Mouse (Mus musculus): ENCODE measurements at regions not wholly inside any gene's neighbourhood (a gene's known extent, or its start where the extent isn't known, plus 50 kb on each side); places are given as distances from the start of the nearest gene placed in this dataset.
A peak's percentile ranks its signal among the peaks of the same experiment; 100 is the strongest.

GRCm38 (mm10) chr1:71982423-71983262 is 229.5 kb downstream of the Mreg start:
- Histone ChIP-seq H3K27ac (no peak overlapping the region), H3K4me1 (no peaks in the 10 kb centered on the region), H3K27me3 (ENCODE audit: insufficient read depth, poor library complexity, severe bottlenecking) (no peaks in the 10 kb centered on the region), H3K4me3 (no peak overlapping the region), H3K36me3 (no peaks in the 10 kb centered on the region), H3K9me3 (no peaks in the 10 kb centered on the region)
- DNase-seq (ENCODE audit: low spot score) = no peak
- 81% methylated on average over 5 of the region's 5 CpGs for whole genome bisulfite sequencing

GRCm38 (mm10) chr1:71980624-71981023 is 231.5 kb downstream of the Mreg start:
- DNase-seq (ENCODE audit: low spot score) = no peak
- no peak overlapping the region for H3K4me3 ChIP-seq
- no peaks in the 10 kb centered on the region for H3K9me3 ChIP-seq
- H3K27me3 ChIP-seq (ENCODE audit: insufficient read depth, poor library complexity, severe bottlenecking) = no peaks in the 10 kb centered on the region
- no peaks in the 10 kb centered on the region for H3K4me1 ChIP-seq
- no peaks in the 10 kb centered on the region for H3K36me3 ChIP-seq
- H3K27ac ChIP-seq = no peak overlapping the region
- 66% methylated on average over 4 of the region's 4 CpGs for WGBS

- H3K9me3 ChIP-seq = no peaks in the 10 kb centered on the region
- H3K36me3 ChIP-seq = no peaks in the 10 kb centered on the region
- no peak for DNase-seq (ENCODE audit: low spot score)
- no peaks in the 10 kb centered on the region for H3K27me3 ChIP-seq (ENCODE audit: insufficient read depth, poor library complexity, severe bottlenecking)
- WGBS = 71% methylated on average over 4 of the region's 4 CpGs
- no peak overlapping the region for H3K27ac ChIP-seq
- H3K4me1 ChIP-seq = no peaks in the 10 kb centered on the region; the same call in 1 of the 2 replicates
- no peak overlapping the region for H3K4me3 ChIP-seq
Observed at GRCm38 (mm10) chr1:71979261-71979660, 232.8 kb downstream of the Mreg start.

- no peak overlapping the region for H3K4me3 ChIP-seq
- no peaks in the 10 kb centered on the region for H3K9me3 ChIP-seq
- H3K4me1 ChIP-seq = no peaks in the 10 kb centered on the region; the same call in 1 of the 2 replicates
- no peak for DNase-seq (ENCODE audit: low spot score)
- H3K36me3 ChIP-seq = no peaks in the 10 kb centered on the region
- WGBS = 80% methylated on average over 5 of the region's 5 CpGs
- no peak overlapping the region for H3K27ac ChIP-seq
- H3K27me3 ChIP-seq (ENCODE audit: insufficient read depth, poor library complexity, severe bottlenecking) = no peaks in the 10 kb centered on the region
Observed at GRCm38 (mm10) chr1:71977361-71977760, 234.7 kb downstream of the Mreg start.

DNA sequence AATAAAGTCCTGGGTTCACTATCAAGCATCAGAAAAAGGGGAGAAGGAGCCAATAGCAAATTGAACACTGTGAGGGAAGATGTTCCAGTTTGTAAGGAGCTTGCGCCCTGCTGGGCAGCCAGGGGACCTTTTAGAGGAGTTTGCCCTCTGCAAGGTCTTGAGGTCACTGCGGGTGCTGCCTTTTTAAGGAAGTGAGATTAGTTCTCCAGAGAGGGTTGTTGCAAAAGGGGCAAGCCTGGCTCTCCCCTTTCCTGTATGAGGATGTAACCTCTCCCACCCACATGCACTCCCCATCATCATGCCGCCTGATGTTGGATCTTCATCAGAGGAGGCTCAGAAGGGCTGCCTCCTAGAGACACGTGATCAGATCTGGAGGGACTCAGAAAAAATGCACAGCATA is 237.4 kb downstream of the Mreg start:
- Histone ChIP-seq H3K27me3 (ENCODE audit: insufficient read depth, poor library complexity, severe bottlenecking) (no peaks in the 10 kb centered on the region), H3K36me3 (no peaks in the 10 kb centered on the region), H3K27ac (no peak overlapping the region), H3K4me3 (no peak overlapping the region), H3K9me3 (no peaks in the 10 kb centered on the region), H3K4me1 (no peaks in the 10 kb centered on the region; the same call in 1 of the 2 replicates)
- DNase-seq (ENCODE audit: low spot score) = no peak
- 58% methylated on average over 4 of the region's 4 CpGs for WGBS

- 82% methylated on average over 6 of the region's 6 CpGs for WGBS
- H3K4me1 ChIP-seq = no peaks in the 10 kb centered on the region; the same call in 1 of the 2 replicates
- no peak overlapping the region for H3K4me3 ChIP-seq
- no peaks in the 10 kb centered on the region for H3K27me3 ChIP-seq (ENCODE audit: insufficient read depth, poor library complexity, severe bottlenecking)
- no peak overlapping the region for H3K27ac ChIP-seq
- no peaks in the 10 kb centered on the region for H3K36me3 ChIP-seq
- no peaks in the 10 kb centered on the region for H3K9me3 ChIP-seq
- no peak for DNase-seq (ENCODE audit: low spot score)
Observed at GRCm38 (mm10) chr1:71971943-71972342, 240.2 kb downstream of the Mreg start.

DNA sequence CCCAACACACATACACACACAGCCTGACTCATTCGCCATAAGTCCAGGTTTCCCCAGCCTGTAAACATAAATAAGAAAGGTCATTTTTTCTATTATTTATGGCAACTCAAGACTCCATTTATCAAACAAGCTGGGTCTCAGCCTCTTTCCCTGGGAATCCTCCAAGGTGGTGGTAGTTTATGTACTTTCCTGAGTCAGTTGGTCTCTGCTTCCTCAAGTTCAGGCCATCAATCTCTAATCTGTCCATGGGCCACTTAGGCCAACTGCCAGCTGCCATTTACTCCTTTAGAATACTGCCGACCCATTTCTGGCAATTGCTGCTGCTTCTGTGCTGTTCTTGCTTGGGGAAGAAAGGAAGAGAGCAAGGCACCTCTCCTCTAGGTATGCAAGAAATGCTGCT is 241.3 kb downstream of the Mreg start:
- WGBS = 67% methylated on average over 2 of the region's 2 CpGs
- no peaks in the 10 kb centered on the region for H3K36me3 ChIP-seq
- H3K9me3 ChIP-seq = no peaks in the 10 kb centered on the region
- no peaks in the 10 kb centered on the region for H3K27me3 ChIP-seq (ENCODE audit: insufficient read depth, poor library complexity, severe bottlenecking)
- H3K4me3 ChIP-seq = no peak overlapping the region
- no peaks in the 10 kb centered on the region; the same call in 1 of the 2 replicates for H3K4me1 ChIP-seq
- DNase-seq (ENCODE audit: low spot score) = no peak
- H3K27ac ChIP-seq = no peak overlapping the region

DNA sequence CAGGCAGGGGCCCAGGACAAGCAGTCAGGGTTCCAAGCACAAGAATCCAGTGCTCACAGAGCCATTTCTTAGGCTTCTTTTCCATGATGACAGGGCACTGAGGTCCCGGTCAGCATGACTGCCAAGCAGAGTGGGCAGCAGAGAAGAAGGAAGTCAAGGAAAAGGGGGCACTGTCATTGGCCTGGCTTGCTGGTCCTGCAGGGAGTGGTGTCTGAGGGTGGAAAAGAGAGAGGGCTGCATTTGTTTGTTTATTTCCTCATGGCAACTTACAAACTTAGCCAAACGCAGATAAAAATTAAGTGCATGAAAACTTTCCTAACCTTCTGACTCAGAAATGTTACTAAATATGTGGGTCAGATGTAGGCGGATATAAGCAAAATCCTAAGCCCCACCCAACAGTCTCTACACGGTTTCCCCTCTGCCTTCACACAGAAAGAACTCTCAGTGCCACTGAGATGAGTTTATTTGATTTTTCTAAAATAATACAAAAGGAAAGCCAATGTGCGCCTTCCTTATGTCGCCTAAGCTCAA is 244.5 kb downstream of the Mreg start:
- H3K4me3 ChIP-seq = no peak overlapping the region
- H3K27ac ChIP-seq = no peak overlapping the region
- no peaks in the 10 kb centered on the region for H3K36me3 ChIP-seq
- no peaks in the 10 kb centered on the region for H3K9me3 ChIP-seq
- no peaks in the 10 kb centered on the region for H3K4me1 ChIP-seq
- no peak for DNase-seq (ENCODE audit: low spot score)
- H3K27me3 ChIP-seq (ENCODE audit: insufficient read depth, poor library complexity, severe bottlenecking) = no peaks in the 10 kb centered on the region
- 84% methylated on average over 6 of the region's 6 CpGs for WGBS

- Histone ChIP-seq H3K9me3 (no peaks in the 10 kb centered on the region), H3K4me3 (no peak overlapping the region), H3K4me1 (no peaks in the 10 kb centered on the region), H3K27ac (no peak overlapping the region), H3K36me3 (no peaks in the 10 kb centered on the region), H3K27me3 (ENCODE audit: insufficient read depth, poor library complexity, severe bottlenecking) (no peaks in the 10 kb centered on the region)
- 81% methylated on average over 4 of the region's 4 CpGs for WGBS
- no peak for DNase-seq (ENCODE audit: low spot score)
Observed at GRCm38 (mm10) chr1:71964450-71965126, 247.5 kb downstream of the Mreg start.

- Histone ChIP-seq H3K9me3 (no peaks in the 10 kb centered on the region), H3K27ac (no peak overlapping the region), H3K27me3 (ENCODE audit: insufficient read depth, poor library complexity, severe bottlenecking) (no peaks in the 10 kb centered on the region), H3K4me1 (no peaks in the 10 kb centered on the region), H3K4me3 (no peak overlapping the region), H3K36me3 (no peaks in the 10 kb centered on the region)
- 58% methylated on average over 3 of the region's 3 CpGs for WGBS
- no peak for DNase-seq (ENCODE audit: low spot score)
Observed at GRCm38 (mm10) chr1:71956940-71957339, 255.2 kb downstream of the Mreg start.

DNA sequence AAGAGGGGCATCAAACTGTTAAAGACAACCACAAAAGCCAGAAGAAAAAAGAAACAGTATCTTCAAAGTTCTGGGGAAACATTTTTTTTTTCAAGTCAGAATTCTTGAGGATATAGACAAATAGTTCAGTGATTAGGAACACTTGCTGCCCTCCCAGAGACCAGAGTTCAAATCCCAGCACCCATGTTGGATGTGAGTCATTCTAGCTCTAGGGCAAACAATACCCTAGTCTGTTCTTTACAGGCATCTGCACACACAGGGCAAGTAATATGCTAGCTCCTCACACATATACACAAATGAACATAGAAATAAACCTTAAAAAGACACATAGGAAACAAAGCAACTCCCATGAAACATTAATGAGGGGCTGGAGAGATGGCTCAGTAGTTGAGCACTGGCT is 256.8 kb downstream of the Mreg start:
- DNase-seq (ENCODE audit: low spot score) = no peak
- Histone ChIP-seq H3K4me3 (no peak overlapping the region), H3K27me3 (ENCODE audit: insufficient read depth, poor library complexity, severe bottlenecking) (no peaks in the 10 kb centered on the region), H3K9me3 (no peaks in the 10 kb centered on the region), H3K4me1 (no peaks in the 10 kb centered on the region), H3K36me3 (no peaks in the 10 kb centered on the region), H3K27ac (no peak overlapping the region)

DNA sequence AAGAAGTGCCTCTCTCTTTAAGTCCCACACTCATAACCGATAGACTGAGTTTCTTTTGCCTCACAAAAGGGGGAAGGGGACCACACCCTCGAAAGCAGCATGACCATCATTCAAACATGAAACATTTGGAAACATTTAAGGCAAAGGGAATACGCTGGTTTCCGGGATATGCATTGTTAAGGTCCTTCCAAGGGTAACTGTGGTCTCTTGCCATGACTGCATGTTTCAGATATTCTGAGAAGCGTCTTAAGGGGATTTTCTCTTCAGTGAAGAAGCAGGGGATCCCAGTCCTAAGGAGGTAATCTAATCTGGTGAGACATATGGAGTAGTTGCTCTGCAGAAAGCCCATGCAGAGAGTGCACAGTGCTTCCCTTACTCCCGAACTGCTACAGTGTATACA is 258.8 kb downstream of the Mreg start:
- 69% methylated on average over 6 of the region's 6 CpGs for WGBS
- H3K4me1 ChIP-seq = no peaks in the 10 kb centered on the region
- H3K4me3 ChIP-seq = no peak overlapping the region
- H3K27me3 ChIP-seq (ENCODE audit: insufficient read depth, poor library complexity, severe bottlenecking) = no peaks in the 10 kb centered on the region
- H3K36me3 ChIP-seq = no peaks in the 10 kb centered on the region
- no peak overlapping the region for H3K27ac ChIP-seq
- no peak for DNase-seq (ENCODE audit: low spot score)
- no peaks in the 10 kb centered on the region for H3K9me3 ChIP-seq

- no peaks in the 10 kb centered on the region for H3K27me3 ChIP-seq (ENCODE audit: insufficient read depth, poor library complexity, severe bottlenecking)
- H3K36me3 ChIP-seq = no peaks in the 10 kb centered on the region
- no peaks in the 10 kb centered on the region for H3K4me1 ChIP-seq
- H3K9me3 ChIP-seq = no peaks in the 10 kb centered on the region
- DNase-seq (ENCODE audit: low spot score) = peak; percentile 38
- no peak overlapping the region for H3K27ac ChIP-seq
- 80% methylated on average over 7 of the region's 7 CpGs for WGBS
- H3K4me3 ChIP-seq = no peak overlapping the region
Observed at GRCm38 (mm10) chr1:71949549-71949948, 262.6 kb downstream of the Mreg start.
